Comparison of ENCODE assay signal across 11 mouse cellular contexts in the genomic region with DNA sequence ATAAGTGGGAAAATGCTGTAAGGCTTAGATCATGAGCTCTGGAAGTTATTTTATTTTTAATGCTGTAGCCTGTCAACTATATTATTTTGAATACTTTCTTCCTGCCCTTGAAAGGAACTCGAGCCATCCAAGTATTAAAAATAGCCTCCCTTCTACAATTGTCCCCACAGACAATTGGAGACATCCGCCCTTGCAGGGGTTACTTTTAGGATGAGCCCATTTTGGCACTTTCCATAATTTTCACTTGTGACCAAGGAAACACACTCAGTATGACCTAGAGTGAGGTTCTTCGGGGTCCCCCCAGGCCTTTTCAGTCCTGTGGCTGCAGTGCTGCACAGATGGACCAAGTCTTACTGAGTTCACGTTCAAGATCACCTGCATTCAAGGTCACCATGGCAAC.
"Had no signal": no experiment of that assay in that cellular context is flagged by ENCODE, and none has a peak within 500 bp of the region (broad histone marks: within the 10 kb centered on the region; RNA-seq: fewer than 3 reads in every experiment).

No protein-coding gene starts in this region.

- DNase-seq: layer of hippocampus, adult 9-11 months; left cerebral cortex, postnatal 4 days; lung, adult 18-20 months; right cerebral cortex, postnatal 14 days; thymus, postnatal 4 days had no signal

- H3K4me1 ChIP-seq: intestine, embryonic 15.5 days; stomach, embryonic 15.5 days had no signal

- H3K27me3 ChIP-seq: intestine, embryonic 15.5 days; limb, embryonic 13.5 days; midbrain, embryonic 12.5 days; stomach, embryonic 15.5 days had no signal

- H3K4me2 ChIP-seq: intestine, embryonic 15.5 days; limb, embryonic 13.5 days; midbrain, embryonic 12.5 days; stomach, embryonic 15.5 days had no signal

- H3K36me3 ChIP-seq: intestine, embryonic 15.5 days; limb, embryonic 13.5 days; midbrain, embryonic 12.5 days; stomach, embryonic 15.5 days had no signal

- ATAC-seq: intestine, embryonic 15.5 days; midbrain, embryonic 16.5 days had no signal

- H3K4me3 ChIP-seq: intestine, embryonic 15.5 days; limb, embryonic 13.5 days; midbrain, embryonic 12.5 days; stomach, embryonic 15.5 days had no signal

- H3K9ac ChIP-seq: intestine, embryonic 15.5 days; limb, embryonic 13.5 days; liver, embryonic 14.5 days; midbrain, embryonic 12.5 days; stomach, embryonic 15.5 days had no signal

- H3K27ac ChIP-seq: intestine, embryonic 15.5 days; limb, embryonic 13.5 days; liver, embryonic 14.5 days; midbrain, embryonic 12.5 days; stomach, embryonic 15.5 days had no signal

- H3K9me3 ChIP-seq: intestine, embryonic 15.5 days; limb, embryonic 13.5 days; midbrain, embryonic 12.5 days; stomach, embryonic 15.5 days had no signal
